Mouse (Mus musculus): ENCODE data around the gene Hecw2. TPM values are rescaled to one million over a fixed set of nuclear protein-coding genes. Genes with fewer than 3 reads are reported as not detected.

Hecw2 gene
- polyA plus RNA-seq, 1 experiment = 9.0 TPM

DNA sequence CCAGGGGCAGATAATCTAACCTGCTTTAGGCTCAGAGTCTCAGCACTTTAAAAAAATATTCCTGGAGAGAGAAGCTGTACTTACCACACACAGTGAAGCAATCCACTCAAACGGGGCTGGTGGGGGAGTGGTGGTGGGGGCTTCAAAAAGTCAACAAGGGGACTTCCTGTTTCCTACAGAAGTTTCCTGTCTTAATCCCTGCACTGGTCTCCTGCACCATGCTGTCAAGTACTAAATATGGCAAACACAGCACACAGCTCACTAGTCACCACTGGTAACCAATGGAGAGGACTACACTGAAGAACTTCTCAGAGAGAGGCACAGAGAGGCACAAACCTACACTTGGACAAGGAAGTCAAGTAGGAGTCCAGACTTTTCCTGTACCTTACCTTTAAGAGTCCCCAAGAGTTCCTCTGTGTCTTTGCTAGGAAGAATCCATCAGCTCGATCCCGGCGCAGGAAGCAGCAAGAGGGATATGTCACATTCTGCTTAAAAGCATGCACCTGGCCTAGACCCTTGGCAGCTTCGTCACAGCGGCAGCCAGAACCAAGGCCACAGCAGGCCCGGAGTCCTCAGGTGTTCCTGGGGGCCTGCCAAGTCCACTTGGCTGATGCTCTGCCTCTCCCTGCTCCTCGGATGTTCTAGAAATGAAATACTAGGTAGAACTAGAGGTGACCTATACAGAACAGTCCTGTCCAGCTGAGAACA is 217.0 kb downstream of the Hecw2 start:
- Histone ChIP-seq H3K27ac (ENCODE audit: insufficient read depth, low read length) (no peak overlapping the region), H3K4me1 (ENCODE audit: control insufficient read depth, insufficient read depth, low read length) (peaks cover 7% of the 10 kb centered on the region), H3K4me3 (replicated peaks; ENCODE audit: insufficient read depth, low read depth, low read length) (no peak overlapping the region), H3K27me3 (ENCODE audit: control insufficient read depth, insufficient read depth, low read length) (no peaks in the 10 kb centered on the region)
- 15% methylated on average over 8 of the region's 8 CpGs for WGBS
- TF ChIP-seq POLR2A (IDR thresholded peaks at IDR 0.05; ENCODE audit: borderline replicate concordance, insufficient read depth, low read length) = no peak
- TF ChIP-seq CTCF (IDR thresholded peaks at IDR 0.05; ENCODE audit: borderline replicate concordance, insufficient read depth, low read depth, low read length) = no peak
- peak; percentile 78 to 81 for DNase-seq

DNA sequence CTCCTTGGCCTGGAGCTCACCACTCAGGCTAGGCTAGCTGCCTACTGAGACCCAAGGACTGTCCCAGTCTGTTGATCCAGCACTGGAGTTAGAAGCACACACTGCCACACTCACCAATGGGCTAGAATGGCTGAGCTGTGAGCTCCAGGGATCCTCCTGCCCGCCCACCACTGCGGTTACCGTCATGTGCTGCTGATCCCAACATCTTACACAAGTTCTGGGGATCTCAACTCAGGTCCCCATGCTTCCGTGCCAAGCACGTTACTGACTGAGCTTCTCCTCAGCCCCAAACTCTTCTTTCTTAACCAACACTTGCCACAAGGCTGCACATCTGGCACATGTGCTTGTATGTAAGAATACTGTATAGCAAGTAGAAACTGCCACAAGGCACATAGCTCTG is 218.2 kb downstream of the Hecw2 start:
- H3K4me3 ChIP-seq (replicated peaks; ENCODE audit: insufficient read depth, low read depth, low read length) = no peak overlapping the region
- H3K27me3 ChIP-seq (ENCODE audit: control insufficient read depth, insufficient read depth, low read length) = no peaks in the 10 kb centered on the region
- 98% methylated on average over 5 of the region's 5 CpGs for WGBS
- TF ChIP-seq POLR2A (IDR thresholded peaks at IDR 0.05; ENCODE audit: borderline replicate concordance, insufficient read depth, low read length) (no peak), CTCF (IDR thresholded peaks at IDR 0.05; ENCODE audit: borderline replicate concordance, insufficient read depth, low read depth, low read length) (no peak)
- no peak for DNase-seq
- no peak overlapping the region for H3K27ac ChIP-seq (ENCODE audit: insufficient read depth, low read length)
- peaks cover 7% of the 10 kb centered on the region for H3K4me1 ChIP-seq (ENCODE audit: control insufficient read depth, insufficient read depth, low read length)

DNA sequence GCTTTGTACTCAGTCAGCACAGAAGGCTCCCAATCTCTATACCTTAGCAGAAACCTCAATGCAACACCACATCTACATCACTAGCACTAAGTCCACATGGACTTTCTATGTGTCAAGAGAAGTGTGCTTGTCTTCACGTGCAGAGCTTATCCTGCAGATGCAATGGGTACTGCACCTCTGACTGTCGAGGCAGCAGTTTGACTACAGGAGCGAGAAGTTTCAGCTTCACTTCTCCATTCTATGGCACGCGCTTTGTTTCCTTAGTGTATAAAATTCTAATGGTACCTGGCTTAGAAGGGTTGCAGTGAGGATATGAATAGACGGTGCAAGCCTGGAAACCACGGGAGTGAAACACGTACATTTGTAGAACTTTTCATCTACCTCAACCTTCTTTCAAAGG is 218.9 kb downstream of the Hecw2 start:
- no peak for TF ChIP-seq POLR2A (IDR thresholded peaks at IDR 0.05; ENCODE audit: borderline replicate concordance, insufficient read depth, low read length)
- TF ChIP-seq CTCF (IDR thresholded peaks at IDR 0.05; ENCODE audit: borderline replicate concordance, insufficient read depth, low read depth, low read length) = no peak
- Histone ChIP-seq H3K4me1 (ENCODE audit: control insufficient read depth, insufficient read depth, low read length) (peaks cover 7% of the 10 kb centered on the region), H3K27ac (ENCODE audit: insufficient read depth, low read length) (no peak overlapping the region), H3K27me3 (ENCODE audit: control insufficient read depth, insufficient read depth, low read length) (no peaks in the 10 kb centered on the region), H3K4me3 (replicated peaks; ENCODE audit: insufficient read depth, low read depth, low read length) (no peak overlapping the region)
- WGBS = 96% methylated on average over 8 of the region's 8 CpGs
- no peak for DNase-seq

DNA sequence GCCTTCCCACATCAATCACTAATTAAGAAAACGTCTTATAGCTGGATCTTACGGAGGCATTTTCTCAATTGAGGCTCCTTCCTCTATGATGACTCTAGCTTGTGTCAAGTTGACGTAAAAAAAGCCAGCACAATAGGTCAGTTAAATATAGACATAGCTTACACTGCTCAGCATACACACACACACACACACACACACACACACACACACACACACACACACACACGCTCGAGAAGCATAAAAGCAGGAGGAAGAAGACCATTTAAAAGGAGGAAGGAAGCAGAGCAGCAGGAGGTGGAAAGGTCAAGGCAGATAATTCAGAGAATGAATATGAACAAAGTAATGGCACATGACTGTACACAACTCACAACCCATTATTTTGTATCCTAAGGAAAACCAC is 220.0 kb downstream of the Hecw2 start:
- TF ChIP-seq POLR2A (IDR thresholded peaks at IDR 0.05; ENCODE audit: borderline replicate concordance, insufficient read depth, low read length) = no peak
- Histone ChIP-seq H3K27ac (ENCODE audit: insufficient read depth, low read length) (no peak overlapping the region), H3K4me1 (ENCODE audit: control insufficient read depth, insufficient read depth, low read length) (peaks cover 7% of the 10 kb centered on the region), H3K27me3 (ENCODE audit: control insufficient read depth, insufficient read depth, low read length) (no peaks in the 10 kb centered on the region), H3K4me3 (replicated peaks; ENCODE audit: insufficient read depth, low read depth, low read length) (no peak overlapping the region)
- DNase-seq = no peak
- 73% methylated on average over 5 of the region's 5 CpGs for WGBS

DNA sequence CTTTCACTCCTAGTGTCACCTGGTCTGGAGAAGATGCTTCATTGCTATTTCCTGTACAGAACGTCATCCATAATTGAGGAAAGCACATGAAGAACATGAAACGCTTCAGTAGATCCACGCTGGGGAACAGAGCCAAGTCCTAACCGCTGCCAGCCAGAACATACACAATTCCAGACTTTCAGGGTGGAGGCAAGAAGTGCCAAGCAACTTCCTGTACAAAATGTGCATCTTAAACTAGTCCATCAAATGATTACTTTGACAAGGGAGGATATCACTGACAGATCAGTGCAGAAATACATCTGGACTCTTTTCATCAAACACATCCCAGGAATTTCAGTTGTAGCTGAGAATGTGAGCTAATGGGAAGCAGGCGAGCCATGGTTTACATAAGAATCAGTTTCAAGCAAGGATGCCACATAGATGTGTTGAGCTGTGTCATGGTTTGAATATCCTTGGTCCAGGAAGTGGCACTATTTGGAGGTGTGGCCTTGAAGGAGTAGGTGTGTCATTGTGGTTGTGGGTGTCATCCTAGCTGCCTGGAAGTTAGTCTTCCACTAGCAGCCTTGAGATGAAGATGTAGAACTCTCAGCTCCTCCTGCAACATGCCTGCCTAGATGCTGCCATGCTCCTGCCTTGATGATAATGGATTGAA is 224.5 kb downstream of the Hecw2 start:
- no peak for DNase-seq
- Histone ChIP-seq H3K4me3 (replicated peaks; ENCODE audit: insufficient read depth, low read depth, low read length) (no peak overlapping the region), H3K27ac (ENCODE audit: insufficient read depth, low read length) (no peak overlapping the region), H3K27me3 (ENCODE audit: control insufficient read depth, insufficient read depth, low read length) (no peaks in the 10 kb centered on the region), H3K4me1 (ENCODE audit: control insufficient read depth, insufficient read depth, low read length) (no peaks in the 10 kb centered on the region)
- TF ChIP-seq POLR2A (IDR thresholded peaks at IDR 0.05; ENCODE audit: borderline replicate concordance, insufficient read depth, low read length) = no peak
- no peak for TF ChIP-seq CTCF (IDR thresholded peaks at IDR 0.05; ENCODE audit: borderline replicate concordance, insufficient read depth, low read depth, low read length)
- 62% methylated on average over 5 of the region's 5 CpGs for WGBS

DNA sequence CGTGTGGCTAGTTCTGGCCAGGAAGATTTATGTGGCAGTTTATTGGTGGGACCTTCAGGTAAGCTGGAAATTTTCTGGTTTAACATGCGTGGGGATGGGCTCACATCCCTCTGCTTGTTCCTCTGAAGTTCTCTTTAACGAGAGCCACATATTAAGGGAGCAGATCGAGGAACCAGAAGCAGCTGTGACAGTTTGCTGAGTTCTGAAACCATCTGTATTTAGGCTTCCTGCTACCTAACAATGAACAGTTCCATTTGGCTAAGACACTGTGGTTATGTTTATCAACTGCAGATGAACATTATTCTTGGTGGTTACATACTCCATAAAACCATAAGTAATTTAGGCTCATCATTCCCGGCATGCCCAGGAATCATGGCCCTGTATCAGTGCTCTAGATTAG is 242.6 kb downstream of the Hecw2 start:
- no peak for TF ChIP-seq POLR2A (IDR thresholded peaks at IDR 0.05; ENCODE audit: borderline replicate concordance, insufficient read depth, low read length)
- TF ChIP-seq CTCF (IDR thresholded peaks at IDR 0.05; ENCODE audit: borderline replicate concordance, insufficient read depth, low read depth, low read length) = no peak
- Histone ChIP-seq H3K4me3 (replicated peaks; ENCODE audit: insufficient read depth, low read depth, low read length) (no peak overlapping the region), H3K27me3 (ENCODE audit: control insufficient read depth, insufficient read depth, low read length) (no peaks in the 10 kb centered on the region), H3K4me1 (ENCODE audit: control insufficient read depth, insufficient read depth, low read length) (no peaks in the 10 kb centered on the region), H3K27ac (ENCODE audit: insufficient read depth, low read length) (no peak overlapping the region)
- 88% methylated on average over 5 of the region's 5 CpGs for WGBS
- DNase-seq = no peak

DNA sequence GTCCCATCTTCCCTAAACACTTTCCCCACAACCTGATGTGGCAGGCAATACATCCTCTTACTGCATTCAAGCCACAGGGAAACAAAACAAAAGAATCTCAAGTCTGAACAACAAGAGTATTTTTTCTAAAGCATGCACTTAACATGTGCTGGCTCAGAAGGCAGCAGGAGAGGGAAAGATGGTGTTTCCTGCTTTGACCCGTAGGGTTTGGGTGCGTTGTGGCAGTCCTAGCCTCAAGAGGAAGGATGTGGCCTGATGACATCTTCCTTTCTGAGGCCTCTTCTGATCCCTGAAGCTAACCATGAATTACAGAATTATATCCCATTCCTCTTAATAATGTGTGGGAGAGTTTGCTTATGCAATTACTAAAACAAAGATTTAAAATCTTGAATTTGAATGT is 249.2 kb downstream of the Hecw2 start:
- no peaks in the 10 kb centered on the region for H3K27me3 ChIP-seq (ENCODE audit: control insufficient read depth, insufficient read depth, low read length)
- H3K27ac ChIP-seq (ENCODE audit: insufficient read depth, low read length) = no peak overlapping the region
- TF ChIP-seq POLR2A (IDR thresholded peaks at IDR 0.05; ENCODE audit: borderline replicate concordance, insufficient read depth, low read length) (no peak), CTCF (IDR thresholded peaks at IDR 0.05; ENCODE audit: borderline replicate concordance, insufficient read depth, low read depth, low read length) (no peak)
- 0 out of 2 replicates have a peak, but pooled peaks cover 2% of the 10 kb centered on the region for H3K4me1 ChIP-seq (ENCODE audit: control insufficient read depth, insufficient read depth, low read length)
- WGBS = 89% methylated on average over 2 of the region's 2 CpGs
- H3K4me3 ChIP-seq (replicated peaks; ENCODE audit: insufficient read depth, low read depth, low read length) = no peak overlapping the region
- no peak for DNase-seq

DNA sequence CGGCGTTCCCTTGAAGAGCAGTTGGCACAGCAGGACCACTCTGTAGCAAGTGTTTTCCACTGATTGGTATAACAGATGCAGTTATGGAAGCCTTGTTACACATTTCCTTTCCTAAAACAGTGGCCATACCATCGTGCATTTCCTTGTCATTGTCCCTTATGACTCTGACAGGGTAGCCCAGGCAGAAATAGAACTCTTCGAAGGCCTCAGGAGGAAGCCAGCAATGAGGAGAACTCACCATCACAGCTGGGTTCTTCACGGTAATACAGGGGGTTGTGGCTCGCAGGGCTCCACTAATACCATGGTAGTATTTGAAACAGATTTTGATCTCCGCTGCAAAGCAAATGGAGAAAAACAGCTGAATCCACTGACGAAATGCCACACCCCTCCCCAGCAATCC is 252.5 kb downstream of the Hecw2 start:
- no peak for TF ChIP-seq POLR2A (IDR thresholded peaks at IDR 0.05; ENCODE audit: borderline replicate concordance, insufficient read depth, low read length)
- TF ChIP-seq CTCF (IDR thresholded peaks at IDR 0.05; ENCODE audit: borderline replicate concordance, insufficient read depth, low read depth, low read length) = no peak
- no peaks in the 10 kb centered on the region for H3K27me3 ChIP-seq (ENCODE audit: control insufficient read depth, insufficient read depth, low read length)
- H3K4me3 ChIP-seq (replicated peaks; ENCODE audit: insufficient read depth, low read depth, low read length) = no peak overlapping the region
- H3K27ac ChIP-seq (ENCODE audit: insufficient read depth, low read length) = no peak overlapping the region
- H3K4me1 ChIP-seq (ENCODE audit: control insufficient read depth, insufficient read depth, low read length) = 0 out of 2 replicates have a peak, but pooled peaks cover 2% of the 10 kb centered on the region
- 70% methylated on average over 8 of the region's 8 CpGs for WGBS
- no peak for DNase-seq
